Mouse (Mus musculus): ENCODE data around the gene Ltb4r2. TPM values are rescaled to one million over a fixed set of nuclear protein-coding genes. Genes with fewer than 3 reads are reported as not detected.
"Not testable (repeated sequence)": the region's sequence is repeated elsewhere in the genome, so short reads cannot be mapped to it uniquely, and the experiment has no call there.

Gene Ltb4r2
- polyA plus RNA-seq, 1 experiment from 2014 or later: 0.32 TPM

GRCm38 (mm10) chr14:55745180-55745860 is 15.9 kb upstream of the Ltb4r2 start, which contains the start of the genes Dhrs1 and Nop9:
Dhrs1 (minus strand) TSS chr14:55745690.
Nop9 (plus strand) TSS chr14:55745693.
- Histone ChIP-seq H3K27ac (ENCODE audit: low read depth, low read length) (no peak within 1 kb of the TSS), H3K4me1 (replicated peaks; ENCODE audit: control insufficient read depth, insufficient read depth, low read length) (peaks cover 9% of the 10 kb centered on the region; the same call in 1 of the 2 replicates), H3K4me2 (ENCODE audit: low read depth, low read length, severe bottlenecking) (peak within 1 kb of the TSS; percentile 96), H3K36me3 (ENCODE audit: control insufficient read depth, insufficient read depth, low read length) (peaks cover 2% of the 10 kb centered on the region; the same call in 1 of the 2 replicates), H3K9ac (ENCODE audit: low read length) (peak within 1 kb of the TSS; percentile 85), H3K27me3 (ENCODE audit: control insufficient read depth, insufficient read depth, low read length) (no peaks in the 10 kb centered on the region), H3K9me3 (ENCODE audit: control insufficient read depth, low read length) (no peaks in the 10 kb centered on the region), H3K4me3 (ENCODE audit: low read depth, low read length) (peak within 1 kb of the TSS; percentile 92)
- peak; percentile 88 for ATAC-seq (replicated peaks; ENCODE audit: low FRiP score)
- WGBS: 2% methylated on average over 47 of the region's 48 CpGs
- DNase-seq (ENCODE audit: low spot score): peak; percentile 96

GRCm38 (mm10) chr14:55745861-55746237 is 15.4 kb upstream of the Ltb4r2 start:
- H3K9me3 ChIP-seq (ENCODE audit: control insufficient read depth, low read length): no peaks in the 10 kb centered on the region
- H3K27ac ChIP-seq (ENCODE audit: low read depth, low read length): no peak overlapping the region
- peaks cover 9% of the 10 kb centered on the region; the same call in 1 of the 2 replicates for H3K4me1 ChIP-seq (replicated peaks; ENCODE audit: control insufficient read depth, insufficient read depth, low read length)
- peak overlapping the region; percentile 92 for H3K4me3 ChIP-seq (ENCODE audit: low read depth, low read length)
- no peaks in the 10 kb centered on the region for H3K27me3 ChIP-seq (ENCODE audit: control insufficient read depth, insufficient read depth, low read length)
- no peak for DNase-seq (ENCODE audit: low spot score)
- H3K36me3 ChIP-seq (ENCODE audit: control insufficient read depth, insufficient read depth, low read length): peaks cover 2% of the 10 kb centered on the region; the same call in 1 of the 2 replicates
- under 1% methylated on average over 29 of the region's 31 CpGs for WGBS
- H3K9ac ChIP-seq (ENCODE audit: low read length): peak overlapping the region; percentile 85
- peak overlapping the region; percentile 96 for H3K4me2 ChIP-seq (ENCODE audit: low read depth, low read length, severe bottlenecking)
- no peak for ATAC-seq (replicated peaks; ENCODE audit: low FRiP score)

GRCm38 (mm10) chr14:55747051-55747847 is 14.0 kb upstream of the Ltb4r2 start:
- H3K4me3 ChIP-seq (ENCODE audit: low read depth, low read length): 0 out of 2 replicates have a peak overlapping the region, but pooled peaks have one; percentile 92
- peaks cover 9% of the 10 kb centered on the region; the same call in 1 of the 2 replicates for H3K4me1 ChIP-seq (replicated peaks; ENCODE audit: control insufficient read depth, insufficient read depth, low read length)
- H3K27ac ChIP-seq (ENCODE audit: low read depth, low read length): no peak overlapping the region
- H3K4me2 ChIP-seq (ENCODE audit: low read depth, low read length, severe bottlenecking): no peak overlapping the region
- no peak overlapping the region for H3K9ac ChIP-seq (ENCODE audit: low read length)
- ATAC-seq (replicated peaks; ENCODE audit: low FRiP score): no peak
- WGBS: 91% methylated on average over 10 of the region's 10 CpGs
- H3K9me3 ChIP-seq (ENCODE audit: control insufficient read depth, low read length): no peaks in the 10 kb centered on the region
- no peaks in the 10 kb centered on the region for H3K27me3 ChIP-seq (ENCODE audit: control insufficient read depth, insufficient read depth, low read length)
- peaks cover 2% of the 10 kb centered on the region; the same call in 1 of the 2 replicates for H3K36me3 ChIP-seq (ENCODE audit: control insufficient read depth, insufficient read depth, low read length)
- DNase-seq (ENCODE audit: low spot score): no peak

- 88% methylated on average over 6 of the region's 6 CpGs for WGBS
- ATAC-seq (replicated peaks; ENCODE audit: low FRiP score) (no peak), DNase-seq (ENCODE audit: low spot score) (no peak)
- H3K9me3 ChIP-seq (ENCODE audit: control insufficient read depth, low read length): no peaks in the 10 kb centered on the region
- H3K4me2 ChIP-seq (ENCODE audit: low read depth, low read length, severe bottlenecking): no peak overlapping the region
- H3K4me1 ChIP-seq (replicated peaks; ENCODE audit: control insufficient read depth, insufficient read depth, low read length): peaks cover 6% of the 10 kb centered on the region; the same call in 1 of the 2 replicates
- H3K27me3 ChIP-seq (ENCODE audit: control insufficient read depth, insufficient read depth, low read length): peaks cover 19% of the 10 kb centered on the region
- no peak overlapping the region for H3K9ac ChIP-seq (ENCODE audit: low read length)
- H3K36me3 ChIP-seq (ENCODE audit: control insufficient read depth, insufficient read depth, low read length): peaks cover 13% of the 10 kb centered on the region; the same call in 1 of the 2 replicates
- H3K27ac ChIP-seq (ENCODE audit: low read depth, low read length): no peak overlapping the region
- no peak overlapping the region for H3K4me3 ChIP-seq (ENCODE audit: low read depth, low read length)
Measured at GRCm38 (mm10) chr14:55757566-55757965, 3.7 kb upstream of the Ltb4r2 start.

GRCm38 (mm10) chr14:55758363-55758784 is 2.9 kb upstream of the Ltb4r2 start, which contains the start of gene Cideb:
Cideb (minus strand) TSS chr14:55758458.
- peaks cover 26% of the 10 kb centered on the region for H3K27me3 ChIP-seq (ENCODE audit: control insufficient read depth, insufficient read depth, low read length)
- H3K36me3 ChIP-seq (ENCODE audit: control insufficient read depth, insufficient read depth, low read length): peaks cover 9% of the 10 kb centered on the region; the same call in 1 of the 2 replicates
- H3K4me3 ChIP-seq (ENCODE audit: low read depth, low read length): no peak within 1 kb of the TSS
- no peak for ATAC-seq (replicated peaks; ENCODE audit: low FRiP score)
- peak; percentile 65 for DNase-seq (ENCODE audit: low spot score)
- H3K27ac ChIP-seq (ENCODE audit: low read depth, low read length): no peak within 1 kb of the TSS
- H3K9ac ChIP-seq (ENCODE audit: low read length): no peak within 1 kb of the TSS
- 22% methylated on average over 8 of the region's 8 CpGs for WGBS
- peaks cover 6% of the 10 kb centered on the region; the same call in 1 of the 2 replicates for H3K4me1 ChIP-seq (replicated peaks; ENCODE audit: control insufficient read depth, insufficient read depth, low read length)
- no peaks in the 10 kb centered on the region for H3K9me3 ChIP-seq (ENCODE audit: control insufficient read depth, low read length)
- H3K4me2 ChIP-seq (ENCODE audit: low read depth, low read length, severe bottlenecking): peak within 1 kb of the TSS; percentile 1; the same call in 1 of the 2 replicates

GRCm38 (mm10) chr14:55760156-55760555 is 1.1 kb upstream of the Ltb4r2 start:
- H3K4me1 ChIP-seq (replicated peaks; ENCODE audit: control insufficient read depth, insufficient read depth, low read length); H3K36me3 ChIP-seq (ENCODE audit: control insufficient read depth, insufficient read depth, low read length); H3K4me3 ChIP-seq (ENCODE audit: low read depth, low read length); ATAC-seq (replicated peaks; ENCODE audit: low FRiP score); H3K9me3 ChIP-seq (ENCODE audit: control insufficient read depth, low read length); H3K9ac ChIP-seq (ENCODE audit: low read length); H3K27ac ChIP-seq (ENCODE audit: low read depth, low read length): not testable (repeated sequence)
- Histone ChIP-seq H3K4me2 (ENCODE audit: low read depth, low read length, severe bottlenecking) (peak overlapping the region; percentile 36; the same call in 1 of the 2 replicates), H3K27me3 (ENCODE audit: control insufficient read depth, insufficient read depth, low read length) (peaks cover 39% of the 10 kb centered on the region)
- peak; percentile 91 for DNase-seq (ENCODE audit: low spot score)
- 1% methylated on average over 6 of the region's 6 CpGs for WGBS

- under 1% methylated on average over 77 of the region's 77 CpGs for WGBS
- H3K27ac ChIP-seq (ENCODE audit: low read depth, low read length): no peak overlapping the region
- peak; percentile 51 for ATAC-seq (replicated peaks; ENCODE audit: low FRiP score)
- peak overlapping the region; percentile 93 for H3K4me2 ChIP-seq (ENCODE audit: low read depth, low read length, severe bottlenecking)
- peak overlapping the region; percentile 47 for H3K4me3 ChIP-seq (ENCODE audit: low read depth, low read length)
- peak overlapping the region; percentile 65 for H3K9ac ChIP-seq (ENCODE audit: low read length)
- no peaks in the 10 kb centered on the region for H3K9me3 ChIP-seq (ENCODE audit: control insufficient read depth, low read length)
- H3K4me1 ChIP-seq (replicated peaks; ENCODE audit: control insufficient read depth, insufficient read depth, low read length): peaks cover 6% of the 10 kb centered on the region; the same call in 1 of the 2 replicates
- H3K27me3 ChIP-seq (ENCODE audit: control insufficient read depth, insufficient read depth, low read length): peaks cover 48% of the 10 kb centered on the region
- no peaks in the 10 kb centered on the region for H3K36me3 ChIP-seq (ENCODE audit: control insufficient read depth, insufficient read depth, low read length)
- DNase-seq (ENCODE audit: low spot score): peak; percentile 79
Measured at GRCm38 (mm10) chr14:55762001-55762821, 983 bp downstream of the Ltb4r2 start.

GRCm38 (mm10) chr14:55763166-55763565 is 1.9 kb downstream of the Ltb4r2 start:
- H3K9ac ChIP-seq (ENCODE audit: low read length): no peak overlapping the region
- 62% methylated on average over 7 of the region's 7 CpGs for WGBS
- no peak for DNase-seq (ENCODE audit: low spot score)
- H3K4me1 ChIP-seq (replicated peaks; ENCODE audit: control insufficient read depth, insufficient read depth, low read length): peaks cover 6% of the 10 kb centered on the region
- H3K4me2 ChIP-seq (ENCODE audit: low read depth, low read length, severe bottlenecking): no peak overlapping the region; the same call in 1 of the 2 replicates
- no peaks in the 10 kb centered on the region for H3K9me3 ChIP-seq (ENCODE audit: control insufficient read depth, low read length)
- H3K4me3 ChIP-seq (ENCODE audit: low read depth, low read length): no peak overlapping the region
- ATAC-seq (replicated peaks; ENCODE audit: low FRiP score): no peak
- H3K27me3 ChIP-seq (ENCODE audit: control insufficient read depth, insufficient read depth, low read length): peaks cover 57% of the 10 kb centered on the region
- H3K36me3 ChIP-seq (ENCODE audit: control insufficient read depth, insufficient read depth, low read length): no peaks in the 10 kb centered on the region
- no peak overlapping the region for H3K27ac ChIP-seq (ENCODE audit: low read depth, low read length)
